Mouse (Mus musculus) intestine, postnatal 0 days (tissue): ENCODE results near the gene Ostc. TPM values are rescaled to one million over a fixed set of nuclear protein-coding genes. Genes with fewer than 3 reads are reported as not detected.

Experiments
- ATAC-seq: fragments of 200-750 bp; cut with Nextera tagmentation; 2 replicates; pipeline ENCODE4 v1.8.0; 2017; ENCODE audit warnings: mild to moderate bottlenecking, moderate TSS enrichment, moderate library complexity
- H3K27ac ChIP-seq: fragments of 300-500 bp; sonication (generic); 2 replicates; pipeline ENCODE4 v1.5.1; 2014; ENCODE audit warnings: mild to moderate bottlenecking, low read depth, low read length, moderate library complexity
- H3K27me3 ChIP-seq: fragments of 300-500 bp; sonication (generic); replicated peaks from 2 replicates; pipeline ENCODE4 v1.6.1; 2014; ENCODE audit warnings: low read length, mixed read lengths; ENCODE audit not compliant: control insufficient read depth, insufficient read depth
- H3K36me3 ChIP-seq: fragments of 300-500 bp; sonication (generic); 2 replicates; pipeline ENCODE4 v1.6.1; 2014; ENCODE audit warnings: mild to moderate bottlenecking, moderate library complexity; ENCODE audit not compliant: control insufficient read depth, insufficient read depth
- H3K4me1 ChIP-seq: fragments of 300-500 bp; sonication (generic); replicated peaks from 2 replicates; pipeline ENCODE4 v1.6.1; 2014; ENCODE audit warnings: antibody characterized with exemption, low read length, mixed read lengths; ENCODE audit not compliant: control insufficient read depth, insufficient read depth
- H3K4me2 ChIP-seq: fragments of 300-500 bp; sonication (generic); replicated peaks from 2 replicates; pipeline ENCODE4 v1.6.1; 2014; ENCODE audit warnings: low read depth, mild to moderate bottlenecking, moderate library complexity
- H3K4me3 ChIP-seq: fragments of 300-500 bp; sonication (generic); 2 replicates; pipeline ENCODE4 v1.5.1; 2014; ENCODE audit warnings: low read depth, low read length
- H3K9ac ChIP-seq: fragments of 300-500 bp; sonication (generic); 2 replicates; pipeline ENCODE4 v1.6.1; 2014; ENCODE audit warnings: mild to moderate bottlenecking, low read depth, low read length
- H3K9me3 ChIP-seq: fragments of 300-500 bp; sonication (generic); 2 replicates; pipeline ENCODE4 v1.6.1; 2016; ENCODE audit warnings: mixed run types; ENCODE audit not compliant: control insufficient read depth
- CTCF ChIP-seq: sonication (generic); IDR thresholded peaks from 2 replicates; pipeline ENCODE4 v1.5.1; 2016; ENCODE audit warnings: low read depth, mild to moderate bottlenecking, control low read depth, antibody characterized with exemption, moderate library complexity
- WGBS: fragments of 180-500 bp; shearing (Covaris S2); extraction: QIAGEN DNeasy Blood & Tissue Kit; methylation state at CpG from one replicate; pipeline ENCODE4 v1.1.7; 2014; 5-methylcytosine and 5-hydroxymethylcytosine counted together
- polyA plus RNA-seq: library from polyadenylated mRNA; unstranded; fragments of >200 nt; fragmentation: Nextera tagmentation; extraction: Ambion mirVana; gene quantifications from 2 replicates; pipeline ENCODE4 v1.2.1, GENCODE M21; 2015

The Ostc gene
- polyA plus RNA-seq, 1 experiment from 2014 or later, result 278 TPM

GRCm38 (mm10) chr3:130725718-130726117 is 16.5 kb upstream of the Ostc start:
- Histone ChIP-seq H3K27me3 (no peaks in the 10 kb centered on the region), H3K27ac (no peak overlapping the region), H3K4me3 (no peak overlapping the region), H3K9ac (no peak overlapping the region), H3K4me2 (no peak overlapping the region), H3K4me1 (0 out of 2 replicates have a peak, but pooled peaks cover 9% of the 10 kb centered on the region), H3K9me3 (no peaks in the 10 kb centered on the region), H3K36me3 (peaks cover 43% of the 10 kb centered on the region)
- 66% methylated on average over 2 of the region's 2 CpGs for WGBS
- ATAC-seq, result no peak
- no peak for TF ChIP-seq CTCF

- no peak overlapping the region for H3K27ac ChIP-seq
- H3K4me3 ChIP-seq, result no peak overlapping the region
- H3K27me3 ChIP-seq, result no peaks in the 10 kb centered on the region
- no peak overlapping the region for H3K9ac ChIP-seq
- TF ChIP-seq CTCF, result no peak
- H3K4me2 ChIP-seq, result no peak overlapping the region
- H3K36me3 ChIP-seq, result peaks cover 33% of the 10 kb centered on the region
- no peaks in the 10 kb centered on the region for H3K4me1 ChIP-seq
- ATAC-seq, result no peak
- no peaks in the 10 kb centered on the region for H3K9me3 ChIP-seq
- WGBS, result 78% methylated on average over 11 of the region's 11 CpGs
Observed at GRCm38 (mm10) chr3:130722733-130723478, 13.7 kb upstream of the Ostc start.

DNA sequence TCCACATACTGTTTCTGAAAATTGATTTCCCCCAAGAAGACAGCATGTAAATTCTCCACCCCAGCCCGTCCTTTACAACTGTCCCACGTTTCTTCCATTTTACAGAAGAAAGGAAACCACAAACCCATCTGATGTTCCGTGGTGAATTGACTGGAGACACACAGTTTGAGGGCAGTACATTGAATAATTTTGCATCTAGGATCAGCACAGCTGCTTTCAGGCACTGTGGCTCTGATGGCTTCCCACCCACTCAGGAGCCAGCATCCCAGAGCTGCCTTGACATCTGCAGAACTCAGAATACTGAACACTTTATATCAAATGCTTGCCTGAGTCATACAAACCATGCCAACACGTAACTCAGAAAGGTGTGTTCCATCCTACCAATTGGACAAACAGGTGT is 11.0 kb upstream of the Ostc start:
- no peak for TF ChIP-seq CTCF
- Histone ChIP-seq H3K4me2 (no peak overlapping the region), H3K27me3 (no peaks in the 10 kb centered on the region), H3K9ac (no peak overlapping the region), H3K4me1 (no peaks in the 10 kb centered on the region), H3K27ac (no peak overlapping the region), H3K4me3 (no peak overlapping the region), H3K36me3 (peaks cover 7% of the 10 kb centered on the region; the same call in 1 of the 2 replicates), H3K9me3 (no peaks in the 10 kb centered on the region)
- no peak for ATAC-seq
- WGBS, result 90% methylated on average over 4 of the region's 4 CpGs

- ATAC-seq, result no peak
- WGBS, result 51% methylated on average over 4 of the region's 4 CpGs
Observed at GRCm38 (mm10) chr3:130718871-130719270, 9.6 kb upstream of the Ostc start.

GRCm38 (mm10) chr3:130716555-130716954 is 7.3 kb upstream of the Ostc start:
- H3K27ac ChIP-seq, result no peak overlapping the region
- no peaks in the 10 kb centered on the region for H3K9me3 ChIP-seq
- no peak overlapping the region for H3K9ac ChIP-seq
- TF ChIP-seq CTCF, result no peak
- ATAC-seq, result no peak
- H3K27me3 ChIP-seq, result no peaks in the 10 kb centered on the region
- H3K4me3 ChIP-seq, result no peak overlapping the region
- H3K4me1 ChIP-seq, result no peaks in the 10 kb centered on the region
- no peaks in the 10 kb centered on the region for H3K36me3 ChIP-seq
- no peak overlapping the region for H3K4me2 ChIP-seq
- 89% methylated on average over 7 of the region's 7 CpGs for WGBS

More at GRCm38 (mm10) chr3:130718871-130719270, 9.6 kb upstream of the Ostc start:
- Histone ChIP-seq H3K36me3 (no peaks in the 10 kb centered on the region), H3K4me3 (no peak overlapping the region), H3K27me3 (no peaks in the 10 kb centered on the region), H3K4me1 (no peaks in the 10 kb centered on the region), H3K4me2 (no peak overlapping the region), H3K9me3 (no peaks in the 10 kb centered on the region), H3K27ac (no peak overlapping the region), H3K9ac (no peak overlapping the region)
- TF ChIP-seq CTCF, result no peak

GRCm38 (mm10) chr3:130714775-130715568 is 5.7 kb upstream of the Ostc start:
- H3K4me3 ChIP-seq, result peak overlapping the region; percentile 42
- peak overlapping the region; percentile 61 for H3K4me2 ChIP-seq
- peak; percentile 81 for TF ChIP-seq CTCF
- H3K36me3 ChIP-seq, result no peaks in the 10 kb centered on the region
- 10% methylated on average over 22 of the region's 22 CpGs for WGBS
- H3K27me3 ChIP-seq, result no peaks in the 10 kb centered on the region
- H3K9ac ChIP-seq, result peak overlapping the region; percentile 18; the same call in 1 of the 2 replicates
- ATAC-seq, result peak; percentile 44
- H3K27ac ChIP-seq, result no peak overlapping the region
- H3K9me3 ChIP-seq, result no peaks in the 10 kb centered on the region
- H3K4me1 ChIP-seq, result no peaks in the 10 kb centered on the region
